Mouse (Mus musculus): ENCODE data around the gene Tsc22d3. TPM values are rescaled to one million over a fixed set of nuclear protein-coding genes. Genes with fewer than 3 reads are reported as not detected.
"Not testable (repeated sequence)": the region's sequence is repeated elsewhere in the genome, so short reads cannot be mapped to it uniquely, and the experiment has no call there.

Tsc22d3 gene
- total and polyA plus RNA-seq, 2 experiments from 2014 or later: 172 to 240 TPM

- no peak overlapping the region for H3K27ac ChIP-seq (ENCODE audit: low read depth)
- no peak for ATAC-seq (ENCODE audit: insufficient read depth, low read depth)
- no peak for TF ChIP-seq EP300 (IDR thresholded peaks at IDR 0.05; ENCODE audit: low read depth)
- TF ChIP-seq CTCF (IDR thresholded peaks at IDR 0.05; ENCODE audit: low read depth): no peak
Measured at GRCm38 (mm10) chrX:140509817-140510216, 90.6 kb downstream of the Tsc22d3 start.

GRCm38 (mm10) chrX:140508791-140509190 is 91.7 kb downstream of the Tsc22d3 start:
- H3K4me1 ChIP-seq (ENCODE audit: control insufficient read depth, insufficient read depth); H3K27ac ChIP-seq (ENCODE audit: low read depth); DNase-seq (ENCODE audit: low spot score); H3K9ac ChIP-seq (replicated peaks; ENCODE audit: low read depth, low read length); H3K27me3 ChIP-seq (ENCODE audit: control insufficient read depth, insufficient read depth, low read length); H3K9me3 ChIP-seq (replicated peaks; ENCODE audit: control insufficient read depth, low read length); H3K4me2 ChIP-seq (ENCODE audit: low read depth, low read length); ATAC-seq (ENCODE audit: insufficient read depth, low read depth); H3K4me3 ChIP-seq (ENCODE audit: low read depth, low read length); H3K36me3 ChIP-seq (replicated peaks; ENCODE audit: control insufficient read depth, insufficient read depth, low read length): not testable (repeated sequence)
- WGBS: 70% methylated on average over 4 of the region's 4 CpGs

More at GRCm38 (mm10) chrX:140509817-140510216, 90.6 kb downstream of the Tsc22d3 start:
- no peaks in the 10 kb centered on the region for H3K27me3 ChIP-seq (ENCODE audit: control insufficient read depth, insufficient read depth, low read length)
- no peak overlapping the region for H3K4me2 ChIP-seq (ENCODE audit: low read depth, low read length)
- H3K4me1 ChIP-seq (ENCODE audit: control insufficient read depth, insufficient read depth): no peaks in the 10 kb centered on the region
- H3K4me3 ChIP-seq (ENCODE audit: low read depth, low read length): no peak overlapping the region
- WGBS: 63% methylated on average over 6 of the region's 6 CpGs
- H3K9me3 ChIP-seq (replicated peaks; ENCODE audit: control insufficient read depth, low read length): no peaks in the 10 kb centered on the region
- no peaks in the 10 kb centered on the region for H3K36me3 ChIP-seq (replicated peaks; ENCODE audit: control insufficient read depth, insufficient read depth, low read length)
- no peak overlapping the region for H3K9ac ChIP-seq (replicated peaks; ENCODE audit: low read depth, low read length)
- no peak for DNase-seq (ENCODE audit: low spot score)

- Histone ChIP-seq H3K9me3 (replicated peaks; ENCODE audit: control insufficient read depth, low read length) (no peaks in the 10 kb centered on the region), H3K27ac (ENCODE audit: low read depth) (no peak overlapping the region), H3K36me3 (replicated peaks; ENCODE audit: control insufficient read depth, insufficient read depth, low read length) (no peaks in the 10 kb centered on the region), H3K4me3 (ENCODE audit: low read depth, low read length) (no peak overlapping the region), H3K4me1 (ENCODE audit: control insufficient read depth, insufficient read depth) (no peaks in the 10 kb centered on the region), H3K27me3 (ENCODE audit: control insufficient read depth, insufficient read depth, low read length) (no peaks in the 10 kb centered on the region), H3K4me2 (ENCODE audit: low read depth, low read length) (no peak overlapping the region), H3K9ac (replicated peaks; ENCODE audit: low read depth, low read length) (no peak overlapping the region)
- ATAC-seq (ENCODE audit: insufficient read depth, low read depth) (no peak), DNase-seq (ENCODE audit: low spot score) (no peak)
- no peak for TF ChIP-seq CTCF (IDR thresholded peaks at IDR 0.05; ENCODE audit: low read depth)
- no peak for TF ChIP-seq EP300 (IDR thresholded peaks at IDR 0.05; ENCODE audit: low read depth)
- WGBS: 81% methylated on average over 1 of the region's 1 CpGs
Measured at GRCm38 (mm10) chrX:140507377-140507776, 93.1 kb downstream of the Tsc22d3 start.

DNA sequence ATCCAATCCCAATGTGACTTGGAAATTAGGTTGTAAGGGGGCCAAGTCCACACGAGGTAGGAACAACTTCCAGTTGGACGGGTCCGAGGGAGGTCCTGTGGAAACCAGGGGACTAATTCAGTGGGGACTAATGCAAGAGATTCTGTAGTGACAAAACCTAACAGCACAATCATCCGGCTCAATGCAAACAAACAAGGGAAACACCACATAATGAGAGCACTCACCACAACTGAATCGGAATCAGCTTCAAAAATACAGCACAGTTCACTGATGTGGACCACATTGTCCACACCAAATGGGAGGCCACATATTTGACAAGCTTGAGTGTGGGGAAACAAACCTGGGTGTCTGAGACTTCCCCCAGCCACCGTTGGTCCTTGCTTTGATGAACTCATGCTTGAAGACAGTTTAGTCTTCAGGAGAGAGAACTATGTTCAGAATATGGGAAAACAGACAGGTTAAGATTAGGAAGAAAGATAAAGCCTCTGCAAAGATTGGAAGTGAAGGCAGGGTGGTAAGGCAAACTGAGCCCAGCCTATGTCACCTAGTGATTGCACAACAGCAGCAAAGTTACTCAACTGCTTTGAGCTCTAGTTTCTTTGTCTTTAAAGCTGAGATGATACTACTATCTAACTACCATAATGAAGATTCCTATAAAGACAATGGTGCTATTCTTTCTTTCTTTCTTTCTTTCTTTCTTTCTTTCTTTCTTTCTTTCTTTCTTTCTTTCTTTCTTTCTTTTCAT is 93.9 kb downstream of the Tsc22d3 start:
- H3K9ac ChIP-seq (replicated peaks; ENCODE audit: low read depth, low read length): no peak overlapping the region
- H3K27me3 ChIP-seq (ENCODE audit: control insufficient read depth, insufficient read depth, low read length): no peaks in the 10 kb centered on the region
- DNase-seq (ENCODE audit: low spot score) (no peak), ATAC-seq (ENCODE audit: insufficient read depth, low read depth) (no peak)
- peak overlapping the region; percentile 43; the same call in 1 of the 2 replicates for H3K27ac ChIP-seq (ENCODE audit: low read depth)
- H3K9me3 ChIP-seq (replicated peaks; ENCODE audit: control insufficient read depth, low read length): no peaks in the 10 kb centered on the region
- no peaks in the 10 kb centered on the region for H3K36me3 ChIP-seq (replicated peaks; ENCODE audit: control insufficient read depth, insufficient read depth, low read length)
- H3K4me2 ChIP-seq (ENCODE audit: low read depth, low read length): no peak overlapping the region
- H3K4me1 ChIP-seq (ENCODE audit: control insufficient read depth, insufficient read depth): no peaks in the 10 kb centered on the region
- no peak for TF ChIP-seq CTCF (IDR thresholded peaks at IDR 0.05; ENCODE audit: low read depth)
- TF ChIP-seq EP300 (IDR thresholded peaks at IDR 0.05; ENCODE audit: low read depth): no peak
- WGBS: 68% methylated on average over 6 of the region's 6 CpGs
- H3K4me3 ChIP-seq (ENCODE audit: low read depth, low read length): no peak overlapping the region

- WGBS: 53% methylated on average over 15 of the region's 15 CpGs
Measured at GRCm38 (mm10) chrX:140505497-140506238, 94.8 kb downstream of the Tsc22d3 start.

More at GRCm38 (mm10) chrX:140505497-140506238, 94.8 kb downstream of the Tsc22d3 start:
- TF ChIP-seq CTCF (IDR thresholded peaks at IDR 0.05; ENCODE audit: low read depth) (no peak), EP300 (IDR thresholded peaks at IDR 0.05; ENCODE audit: low read depth) (peak; percentile 84)
- Histone ChIP-seq H3K27ac (ENCODE audit: low read depth) (peak overlapping the region; percentile 65; the same call in 1 of the 2 replicates), H3K4me2 (ENCODE audit: low read depth, low read length) (no peak overlapping the region), H3K27me3 (ENCODE audit: control insufficient read depth, insufficient read depth, low read length) (no peaks in the 10 kb centered on the region), H3K4me3 (ENCODE audit: low read depth, low read length) (no peak overlapping the region), H3K9ac (replicated peaks; ENCODE audit: low read depth, low read length) (no peak overlapping the region), H3K9me3 (replicated peaks; ENCODE audit: control insufficient read depth, low read length) (no peaks in the 10 kb centered on the region), H3K36me3 (replicated peaks; ENCODE audit: control insufficient read depth, insufficient read depth, low read length) (no peaks in the 10 kb centered on the region), H3K4me1 (ENCODE audit: control insufficient read depth, insufficient read depth) (no peaks in the 10 kb centered on the region)
- ATAC-seq (ENCODE audit: insufficient read depth, low read depth) (peak; percentile 89), DNase-seq (ENCODE audit: low spot score) (peak; percentile 68)

Data from heart, postnatal 0 days (tissue).